Mouse (Mus musculus) intestine, embryonic 14.5 days (tissue): Measurements from ENCODE around the gene Dnaic1. TPM values are rescaled to one million over a fixed set of nuclear protein-coding genes. Genes with fewer than 3 reads are reported as not detected.

Source experiments
- ATAC-seq: fragments of 200-750 bp; cut with Nextera tagmentation; replicated peaks from 2 replicates; pipeline ENCODE4 v1.8.0; 2017; ENCODE audit warnings: low read depth, moderate number of reproducible peaks, moderate TSS enrichment, moderate library complexity; ENCODE audit not compliant: low FRiP score, low TSS enrichment
- DNase-seq: peaks from one replicate; pipeline ENCODE4 v3.0.0-alpha.2; 2018; ENCODE audit warnings: low spot score
- H3K27ac ChIP-seq: fragments of 300-500 bp; sonication (generic); 2 replicates; pipeline ENCODE4 v1.5.1; 2014; ENCODE audit warnings: low read depth, mild to moderate bottlenecking, control low read depth
- H3K27me3 ChIP-seq: fragments of 300-500 bp; sonication (generic); replicated peaks from 2 replicates; pipeline ENCODE4 v1.6.1; 2014; ENCODE audit warnings: low read length, control low read depth; ENCODE audit not compliant: control insufficient read depth, insufficient read depth
- H3K36me3 ChIP-seq: fragments of 300-500 bp; sonication (generic); 2 replicates; pipeline ENCODE4 v1.6.1; 2014; ENCODE audit warnings: low read length, control low read depth; ENCODE audit not compliant: control insufficient read depth, insufficient read depth
- H3K4me1 ChIP-seq: fragments of 300-500 bp; sonication (generic); replicated peaks from 2 replicates; pipeline ENCODE4 v1.6.1; 2014; ENCODE audit warnings: low read length, control low read depth, mixed read lengths; ENCODE audit not compliant: control insufficient read depth, insufficient read depth
- H3K4me2 ChIP-seq: fragments of 300-500 bp; sonication (generic); 2 replicates; pipeline ENCODE4 v1.6.1; 2014; ENCODE audit warnings: low read length
- H3K4me3 ChIP-seq: fragments of 300-500 bp; sonication (generic); 2 replicates; pipeline ENCODE4 v1.5.1; 2014; ENCODE audit warnings: low read depth, low read length, control low read depth, mixed read lengths
- H3K9ac ChIP-seq: fragments of 300-500 bp; sonication (generic); 2 replicates; pipeline ENCODE4 v1.6.1; 2014; ENCODE audit warnings: mild to moderate bottlenecking, low read length
- H3K9me3 ChIP-seq: fragments of 300-500 bp; sonication (generic); 2 replicates; pipeline ENCODE4 v1.6.1; 2016; ENCODE audit warnings: low read length, control low read depth; ENCODE audit not compliant: control insufficient read depth
- whole genome bisulfite sequencing: fragments of 180-500 bp; shearing (Covaris S2); extraction: QIAGEN DNeasy Blood & Tissue Kit; methylation state at CpG from one replicate; pipeline ENCODE4 v1.1.7; 2014; 5-methylcytosine and 5-hydroxymethylcytosine counted together
- polyA plus RNA-seq: library from polyadenylated mRNA; unstranded; fragments of >200 nt; fragmentation: Nextera tagmentation; extraction: Ambion mirVana; gene quantifications from 2 replicates; pipeline ENCODE4 v1.2.1, GENCODE M21; 2014

Gene Dnaic1
- polyA plus RNA-seq, 1 experiment from 2014 or later = 3.4 TPM

- Histone ChIP-seq H3K4me2 (no peak overlapping the region), H3K27me3 (no peaks in the 10 kb centered on the region), H3K36me3 (no peaks in the 10 kb centered on the region), H3K9me3 (no peaks in the 10 kb centered on the region), H3K4me3 (no peak overlapping the region), H3K27ac (no peak overlapping the region), H3K9ac (no peak overlapping the region), H3K4me1 (no peaks in the 10 kb centered on the region)
- ATAC-seq = no peak
- 66% methylated on average over 4 of the region's 4 CpGs for whole genome bisulfite sequencing
- DNase-seq = no peak
These were observed 33.2 kb downstream of the Dnaic1 start for GRCm38 (mm10) chr4:41602818-41603217.

- H3K36me3 ChIP-seq = no peaks in the 10 kb centered on the region
- H3K9me3 ChIP-seq = no peaks in the 10 kb centered on the region
- WGBS = 49% methylated on average over 8 of the region's 8 CpGs
- H3K27ac ChIP-seq = no peak overlapping the region
- H3K4me2 ChIP-seq = no peak overlapping the region
- H3K27me3 ChIP-seq = no peaks in the 10 kb centered on the region
- H3K4me1 ChIP-seq = no peaks in the 10 kb centered on the region
- no peak for DNase-seq
- no peak overlapping the region for H3K9ac ChIP-seq
- H3K4me3 ChIP-seq = no peak overlapping the region
- ATAC-seq = no peak
These were observed 35.2 kb downstream of the Dnaic1 start for GRCm38 (mm10) chr4:41604476-41605396.

- WGBS = 34% methylated on average over 4 of the region's 4 CpGs
- H3K4me2 ChIP-seq = no peak overlapping the region
- ATAC-seq (no peak), DNase-seq (peak; percentile 85)
- H3K4me3 ChIP-seq = no peak overlapping the region
- no peak overlapping the region for H3K9ac ChIP-seq
- H3K36me3 ChIP-seq = no peaks in the 10 kb centered on the region
- H3K27me3 ChIP-seq = no peaks in the 10 kb centered on the region
- no peaks in the 10 kb centered on the region for H3K9me3 ChIP-seq
- H3K27ac ChIP-seq = no peak overlapping the region
- H3K4me1 ChIP-seq = no peaks in the 10 kb centered on the region
These were observed 37.2 kb downstream of the Dnaic1 start for GRCm38 (mm10) chr4:41606784-41607183.

- WGBS = 79% methylated on average over 10 of the region's 10 CpGs
- Histone ChIP-seq H3K4me3 (no peak overlapping the region), H3K27me3 (no peaks in the 10 kb centered on the region), H3K4me1 (no peaks in the 10 kb centered on the region), H3K9me3 (no peaks in the 10 kb centered on the region), H3K36me3 (no peaks in the 10 kb centered on the region), H3K4me2 (no peak overlapping the region), H3K9ac (no peak overlapping the region), H3K27ac (no peak overlapping the region)
- ATAC-seq (no peak), DNase-seq (no peak)
These were observed 40.4 kb downstream of the Dnaic1 start for GRCm38 (mm10) chr4:41609681-41610593.

GRCm38 (mm10) chr4:41610594-41610980, 41.0 kb downstream of the Dnaic1 start:
- Histone ChIP-seq H3K9me3 (no peaks in the 10 kb centered on the region), H3K4me3 (no peak overlapping the region), H3K36me3 (no peaks in the 10 kb centered on the region), H3K9ac (no peak overlapping the region), H3K27ac (no peak overlapping the region), H3K4me1 (no peaks in the 10 kb centered on the region), H3K27me3 (no peaks in the 10 kb centered on the region), H3K4me2 (no peak overlapping the region)
- 53% methylated on average over 6 of the region's 6 CpGs for WGBS
- ATAC-seq (no peak), DNase-seq (no peak)

GRCm38 (mm10) chr4:41612166-41612565, 42.6 kb downstream of the Dnaic1 start:
- H3K9ac ChIP-seq = no peak overlapping the region
- DNase-seq (no peak), ATAC-seq (no peak)
- WGBS = 65% methylated on average over 8 of the region's 8 CpGs
- H3K9me3 ChIP-seq = no peaks in the 10 kb centered on the region
- H3K27me3 ChIP-seq = no peaks in the 10 kb centered on the region
- no peak overlapping the region for H3K4me2 ChIP-seq
- no peaks in the 10 kb centered on the region for H3K4me1 ChIP-seq
- H3K4me3 ChIP-seq = no peak overlapping the region
- no peak overlapping the region for H3K27ac ChIP-seq
- no peaks in the 10 kb centered on the region for H3K36me3 ChIP-seq

GRCm38 (mm10) chr4:41614156-41614555, 44.6 kb downstream of the Dnaic1 start:
- no peaks in the 10 kb centered on the region for H3K9me3 ChIP-seq
- ATAC-seq = no peak

GRCm38 (mm10) chr4:41615661-41616599, 46.4 kb downstream of the Dnaic1 start:
- no peaks in the 10 kb centered on the region for H3K4me1 ChIP-seq
- no peak overlapping the region for H3K4me2 ChIP-seq
- no peaks in the 10 kb centered on the region for H3K9me3 ChIP-seq
- H3K4me3 ChIP-seq = no peak overlapping the region
- no peaks in the 10 kb centered on the region for H3K36me3 ChIP-seq
- DNase-seq = no peak
- 55% methylated on average over 9 of the region's 9 CpGs for WGBS
- no peak overlapping the region for H3K27ac ChIP-seq
- no peak overlapping the region for H3K9ac ChIP-seq
- 0 out of 2 replicates have a peak, but pooled peaks cover 5% of the 10 kb centered on the region for H3K27me3 ChIP-seq
- no peak for ATAC-seq

More at GRCm38 (mm10) chr4:41614156-41614555, 44.6 kb downstream of the Dnaic1 start:
- WGBS = 8% methylated on average over 7 of the region's 7 CpGs
- H3K27ac ChIP-seq = no peak overlapping the region
- 0 out of 2 replicates have a peak, but pooled peaks cover 5% of the 10 kb centered on the region for H3K27me3 ChIP-seq
- no peaks in the 10 kb centered on the region for H3K4me1 ChIP-seq
- H3K4me2 ChIP-seq = no peak overlapping the region
- no peak overlapping the region for H3K4me3 ChIP-seq
- no peak overlapping the region for H3K9ac ChIP-seq
- no peaks in the 10 kb centered on the region for H3K36me3 ChIP-seq
- peak; percentile 90 for DNase-seq
